Mouse (Mus musculus): ENCODE measurements around the gene Serpina1b.
"Not testable (repeated sequence)": the region's sequence is repeated elsewhere in the genome, so short reads cannot be mapped to it uniquely, and the experiment has no call there.

Serpina1b gene

GRCm38 (mm10) chr12:103695429-103695828, 134.7 kb downstream of the Serpina1b start, which contains the start of gene Serpina1f:
Gene Serpina1f, minus strand, starts transcription at chr12:103695529.
- no peak for DNase-seq

- no peak for DNase-seq
Measured at GRCm38 (mm10) chr12:103688221-103688814, 141.9 kb downstream of the Serpina1b start.

GRCm38 (mm10) chr12:103687021-103687420, 143.2 kb downstream of the Serpina1b start:
- DNase-seq, result no peak

DNA sequence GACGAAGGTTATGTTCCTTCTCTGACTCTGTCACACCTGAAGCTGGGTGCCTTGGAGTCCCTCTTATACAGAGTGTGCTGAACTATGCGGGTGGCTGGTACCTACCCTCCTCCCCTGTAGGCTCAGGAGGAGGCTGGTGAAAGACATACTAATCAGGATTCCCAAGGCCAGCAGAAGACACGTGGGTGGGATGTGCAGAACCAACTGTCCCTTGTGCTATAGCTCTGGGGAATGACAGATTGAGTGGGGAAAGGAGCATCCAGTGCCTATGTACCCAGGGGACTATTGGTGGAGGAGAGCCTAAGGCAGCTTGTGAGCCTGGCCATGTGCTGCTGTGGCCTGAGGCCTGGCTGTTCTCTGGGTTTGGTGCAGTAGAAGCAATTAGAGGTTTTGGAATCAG, 144.1 kb downstream of the Serpina1b start:
- DNase-seq, result no peak

DNA sequence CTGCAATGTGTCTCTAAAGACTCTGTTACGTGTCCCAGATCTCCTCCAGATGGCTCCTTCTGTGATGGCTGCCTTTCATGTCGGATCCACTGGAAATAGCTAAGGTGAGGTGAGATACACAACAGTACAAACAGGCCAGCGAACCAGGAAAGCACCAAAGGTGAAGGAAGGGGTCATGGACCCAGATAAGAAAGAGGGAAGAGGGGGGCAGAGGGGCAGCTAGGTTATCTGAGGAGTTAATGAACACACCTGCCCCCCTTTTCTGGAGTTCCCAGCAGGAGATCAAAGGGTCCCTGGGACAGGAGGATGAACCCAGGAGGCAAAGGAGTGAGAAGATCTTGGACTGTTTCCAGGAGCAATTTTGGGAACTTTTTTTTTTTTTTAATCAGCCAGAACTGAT, 144.8 kb downstream of the Serpina1b start:
- no peak for DNase-seq

GRCm38 (mm10) chr12:103683775-103684174, 146.4 kb downstream of the Serpina1b start:
- DNase-seq, result no peak

- no peak for DNase-seq
Measured at GRCm38 (mm10) chr12:103681739-103682138, 148.4 kb downstream of the Serpina1b start.

DNA sequence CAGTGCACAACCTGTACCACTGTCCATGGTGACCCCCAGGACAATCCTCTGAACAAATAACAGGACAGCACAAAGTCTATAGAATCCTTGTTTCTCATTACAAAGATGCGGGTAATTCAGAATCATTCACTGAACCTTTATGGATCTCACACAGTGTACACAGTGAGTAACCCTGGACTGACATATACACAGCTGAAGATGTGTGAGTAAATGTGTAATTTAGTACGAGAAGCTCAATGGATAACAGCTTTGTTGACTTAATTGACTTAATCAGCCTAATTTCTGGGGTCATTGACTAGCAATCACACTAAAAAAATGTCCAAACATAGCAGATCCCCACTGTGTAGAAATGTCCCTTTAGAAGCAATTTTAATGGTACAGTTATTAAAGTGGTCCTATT, 149.0 kb downstream of the Serpina1b start:
- no peak for DNase-seq

GRCm38 (mm10) chr12:103679853-103680252, 150.3 kb downstream of the Serpina1b start:
- not testable (repeated sequence) for DNase-seq
